Mouse (Mus musculus) olfactory bulb, adult 2 months (tissue): ENCODE results near the gene Pla2g6.

Experiments used
- CTCF ChIP-seq: fragments of 200-500 bp; IDR thresholded peaks from 2 replicates; pipeline ENCODE4 v1.5.1; 2012; ENCODE audit warnings: low read depth, mild to moderate bottlenecking, low read length, moderate library complexity; ENCODE audit not compliant: insufficient read depth
- POLR2A ChIP-seq: fragments of 200-500 bp; IDR thresholded peaks from 2 replicates; pipeline ENCODE4 v1.6.1; 2012; ENCODE audit warnings: mild to moderate bottlenecking, low read depth, low read length, moderate library complexity; ENCODE audit not compliant: insufficient read depth

GRCm38 (mm10) chr15:79347165-79347844, 19.1 kb upstream of the Pla2g6 start:
- TF ChIP-seq POLR2A (no peak), CTCF (no peak)
